In the genomic region with DNA sequence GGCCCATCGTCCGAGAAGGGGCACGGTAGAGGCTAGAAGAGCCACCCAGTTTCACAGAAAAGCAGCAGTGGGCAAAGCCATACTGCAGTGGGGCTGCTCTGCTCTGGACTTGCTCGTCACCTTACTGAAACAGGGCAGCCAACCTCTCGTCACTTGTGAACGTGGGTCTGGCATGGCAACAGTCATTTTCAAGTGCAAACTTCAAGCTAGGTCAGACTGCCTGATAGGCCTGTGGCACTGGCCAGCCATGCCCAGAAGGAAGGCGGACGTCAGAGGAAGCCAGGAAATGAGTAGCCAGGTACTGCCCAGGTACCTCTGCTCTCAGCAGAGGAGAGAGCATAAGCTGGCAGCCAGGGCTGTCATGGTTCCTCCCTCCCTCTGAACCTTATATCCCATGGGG, we compare ENCODE assay signal across 10 mouse cellular contexts. TPM values are rescaled to one million over a fixed set of nuclear protein-coding genes. Genes with fewer than 3 reads are reported as not detected.
DNase-seq lines count a peak whose midpoint lies in the region; ATAC-seq and TF ChIP-seq lines count a peak whose summit lies in the region.
"Had no signal": no experiment of that assay in that cellular context is flagged by ENCODE, and none has a peak within 500 bp of the region (broad histone marks: within the 10 kb centered on the region; RNA-seq: fewer than 3 reads in every experiment).

No protein-coding gene starts in this region.

- H3K27ac ChIP-seq in left cerebral cortex, adult 2 months = peak overlapping the region; percentile 11; the same call in 1 of the 2 replicates
- H3K27ac ChIP-seq in forebrain, embryonic 15.5 days (replicated peaks) = no peak overlapping the region
- H3K27ac ChIP-seq in neural tube, embryonic 13.5 days (replicated peaks) = no peak overlapping the region

- no peaks in the 10 kb centered on the region for H3K9me3 ChIP-seq in forebrain, embryonic 15.5 days
- no peaks in the 10 kb centered on the region for H3K9me3 ChIP-seq in neural tube, embryonic 13.5 days

- no peak overlapping the region for H3K9ac ChIP-seq in forebrain, embryonic 15.5 days (replicated peaks)
- H3K9ac ChIP-seq in neural tube, embryonic 13.5 days = peak overlapping the region; percentile 98

- no peak overlapping the region for H3K4me3 ChIP-seq in left cerebral cortex, adult 2 months
- H3K4me3 ChIP-seq in forebrain, embryonic 15.5 days = 0 out of 2 replicates have a peak overlapping the region, but pooled peaks have one; percentile 87
- peak overlapping the region; percentile 70; the same call in 1 of the 2 replicates for H3K4me3 ChIP-seq in neural tube, embryonic 13.5 days

- no peak for DNase-seq in left cerebral cortex, adult 2 months (ENCODE audit: extremely low spot score in 1 of 2, low spot score in 2 of 2)
- DNase-seq in left cerebral cortex, postnatal 4 days = no peak
- peak; percentile 70 for DNase-seq in kidney, adult 9 months
- no peak for DNase-seq in frontal cortex, postnatal 36 days (ENCODE audit: low spot score in 2 of 2)
- DNase-seq in frontal cortex, postnatal 14 days (ENCODE audit: low spot score in 2 of 2) = no peak
- DNase-seq in thymus, postnatal 10 days (ENCODE audit: low spot score in 2 of 2) = no peak

- H3K36me3 ChIP-seq in forebrain, embryonic 15.5 days = no peaks in the 10 kb centered on the region
- no peaks in the 10 kb centered on the region for H3K36me3 ChIP-seq in neural tube, embryonic 13.5 days

- peaks cover 83% of the 10 kb centered on the region for H3K4me1 ChIP-seq in forebrain, embryonic 15.5 days
- peaks cover 93% of the 10 kb centered on the region for H3K4me1 ChIP-seq in neural tube, embryonic 13.5 days (replicated peaks)

- 84% methylated on average over 8 of the region's 8 CpGs for WGBS in forebrain, embryonic 15.5 days
- 82% methylated on average over 8 of the region's 8 CpGs for WGBS in neural tube, embryonic 13.5 days

- no peak for ATAC-seq in forebrain, embryonic 15.5 days (replicated peaks)
- no peak for ATAC-seq in neural tube, embryonic 13.5 days (ENCODE audit: low read depth)

- peak overlapping the region; percentile 74; the same call in 1 of the 2 replicates for H3K4me2 ChIP-seq in forebrain, embryonic 15.5 days (replicated peaks)
- H3K4me2 ChIP-seq in neural tube, embryonic 13.5 days = peak overlapping the region; percentile 83

- H3K27me3 ChIP-seq in forebrain, embryonic 15.5 days = no peaks in the 10 kb centered on the region
- H3K27me3 ChIP-seq in neural tube, embryonic 13.5 days = no peaks in the 10 kb centered on the region

- no peak for TF ChIP-seq CTCF in left cerebral cortex, adult 2 months (IDR thresholded peaks at IDR 0.05)

- intact Hi-C loops in left cerebral cortex, adult 2 months (cut with DNase I) = no loop called here
- intact Hi-C loops in left cerebral cortex, postnatal 4 days (cut with DNase I) = no loop called here

RNA-seq across cellular contexts. Expression of a gene that starts 2.6 kb away (rescaled TPM):
- total RNA-seq in left cerebral cortex, adult 2 months (2021) = 10 to 100 TPM; 49.3 to 54.2 TPM
- total RNA-seq in left cerebral cortex, postnatal 4 days (2021) = 10 to 100 TPM; 58.2 to 59.7 TPM
- polyA plus RNA-seq in forebrain, embryonic 15.5 days (2015; fragmentation: Nextera tagmentation; extraction: Ambion mirVana) = 51.8 and 55.1 TPM in 2 replicates
- 51.0 and 51.6 TPM in 2 replicates for polyA plus RNA-seq in neural tube, embryonic 13.5 days (2015; fragmentation: Nextera tagmentation; extraction: Ambion mirVana)
- total RNA-seq: hematopoietic stem cell, adult 5-6 weeks; megakaryocyte, adult 5-6 weeks had no signal

RNA-seq across cellular contexts. Expression of a gene that starts 50.2 kb away (rescaled TPM):
- not detected for total RNA-seq in left cerebral cortex, adult 2 months (2021)
- not detected for total RNA-seq in left cerebral cortex, postnatal 4 days (2021)
- polyA plus RNA-seq in forebrain, embryonic 15.5 days (2015; fragmentation: Nextera tagmentation; extraction: Ambion mirVana) = not detected in 2 replicates
- polyA plus RNA-seq in neural tube, embryonic 13.5 days (2015; fragmentation: Nextera tagmentation; extraction: Ambion mirVana) = not detected in 2 replicates
- total RNA-seq: hematopoietic stem cell, adult 5-6 weeks; megakaryocyte, adult 5-6 weeks had no signal
